Mouse (Mus musculus) NIH3T3 (cell line): ENCODE measurements around the gene Fam169b.
"Not testable (repeated sequence)": the region's sequence is repeated elsewhere in the genome, so short reads cannot be mapped to it uniquely, and the experiment has no call there.

Experiments
- DNase-seq: peaks from one replicate; pipeline ENCODE4 v3.0.0-alpha.2; 2012; ENCODE audit warnings: low read depth

Fam169b gene

GRCm38 (mm10) chr7:68264028-68264453 lies 9.6 kb upstream of the Fam169b start, which contains the start of gene Pgpep1l:
Gene Pgpep1l, minus strand, starts transcription at chr7:68264233.
- DNase-seq: no peak

GRCm38 (mm10) chr7:68264531-68264930 lies 9.1 kb upstream of the Fam169b start:
- DNase-seq: no peak

- no peak for DNase-seq
Measured at GRCm38 (mm10) chr7:68265391-68265790, 8.2 kb upstream of the Fam169b start.

- peak; percentile 70 for DNase-seq
Measured at GRCm38 (mm10) chr7:68266691-68267090, 6.9 kb upstream of the Fam169b start.

- no peak for DNase-seq
Measured at GRCm38 (mm10) chr7:68270551-68270950, 3.1 kb upstream of the Fam169b start.

- no peak for DNase-seq
Measured at GRCm38 (mm10) chr7:68271816-68272215, 1.8 kb upstream of the Fam169b start.

GRCm38 (mm10) chr7:68272607-68273006 lies 1.0 kb upstream of the Fam169b start:
- no peak for DNase-seq

- DNase-seq: no peak
Measured at GRCm38 (mm10) chr7:68274218-68274617, 579 bp downstream of the Fam169b start.

- no peak for DNase-seq
Measured at GRCm38 (mm10) chr7:68274951-68275350, 1.3 kb downstream of the Fam169b start.

- DNase-seq: not testable (repeated sequence)
Measured at GRCm38 (mm10) chr7:68275445-68275837, 1.8 kb downstream of the Fam169b start.

- no peak for DNase-seq
Measured at GRCm38 (mm10) chr7:68275838-68276731, 2.4 kb downstream of the Fam169b start.

- DNase-seq: peak; percentile 58
Measured at GRCm38 (mm10) chr7:68277054-68277896, 3.6 kb downstream of the Fam169b start.

- DNase-seq: no peak
Measured at GRCm38 (mm10) chr7:68277897-68278270, 4.2 kb downstream of the Fam169b start.

GRCm38 (mm10) chr7:68278385-68278784 lies 4.7 kb downstream of the Fam169b start:
- DNase-seq: no peak

GRCm38 (mm10) chr7:68278908-68279307 lies 5.3 kb downstream of the Fam169b start:
- no peak for DNase-seq

- no peak for DNase-seq
Measured at GRCm38 (mm10) chr7:68279481-68279880, 5.8 kb downstream of the Fam169b start.

GRCm38 (mm10) chr7:68280352-68280869 lies 6.8 kb downstream of the Fam169b start:
- DNase-seq: peak; percentile 58

- no peak for DNase-seq
Measured at GRCm38 (mm10) chr7:68281341-68281740, 7.7 kb downstream of the Fam169b start.

- no peak for DNase-seq
Measured at GRCm38 (mm10) chr7:68282304-68283132, 8.9 kb downstream of the Fam169b start.

GRCm38 (mm10) chr7:68283133-68283520 lies 9.5 kb downstream of the Fam169b start:
- not testable (repeated sequence) for DNase-seq

- DNase-seq: no peak
Measured at GRCm38 (mm10) chr7:68283776-68284175, 10.1 kb downstream of the Fam169b start.

- DNase-seq: peak; percentile 41
Measured at GRCm38 (mm10) chr7:68285851-68286298, 12.2 kb downstream of the Fam169b start.
